In the genomic region with DNA sequence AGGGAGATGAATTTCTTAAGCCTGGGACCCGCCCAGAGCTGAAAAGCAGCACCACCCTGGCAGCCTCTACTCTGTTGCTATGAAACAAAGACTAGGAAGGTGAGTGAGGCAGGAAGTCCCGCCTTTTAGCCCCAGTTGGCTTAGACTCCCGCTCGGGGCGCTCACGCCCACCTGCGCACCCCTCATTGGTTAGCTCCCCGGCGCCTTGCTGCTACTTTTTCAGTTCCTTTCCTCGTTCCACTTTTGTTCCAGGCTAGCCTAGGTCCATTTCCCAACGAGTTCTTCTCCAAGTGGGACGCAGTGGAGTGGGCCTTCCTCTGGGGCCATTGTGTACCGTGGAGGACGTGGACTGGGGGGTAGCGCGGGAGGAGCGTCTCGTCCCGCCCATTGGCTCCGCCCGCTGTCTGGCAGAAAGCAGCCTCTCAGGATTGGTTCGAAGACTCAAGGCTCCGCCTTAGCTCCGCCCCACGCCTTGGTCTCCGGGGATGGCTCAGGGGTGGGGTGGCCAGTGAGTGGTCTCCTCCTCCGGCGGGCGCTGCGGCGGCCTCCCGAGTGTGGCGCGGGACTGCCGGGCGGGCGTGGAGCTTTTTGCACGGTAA, we compare ENCODE assay signal across 1 mouse cellular context.
TF ChIP-seq lines count a peak whose summit lies in the region.

A gene (plus strand): TSS at position 135 of the 599 bp plus-strand sequence.

TF ChIP-seq in MEL, 35 proteins besides CTCF, POLR2A, EP300 and RAD21 (continued from another document):
- no peak for TF ChIP-seq POLR2AphosphoS5 (IDR thresholded peaks at IDR 0.05; ENCODE audit: borderline replicate concordance, low read depth, low read length)
- TF ChIP-seq MAFK (IDR thresholded peaks at IDR 0.05; ENCODE audit: borderline replicate concordance, low read depth, low read length): no peak
- peak; percentile 48; the same call in 1 of the 2 replicates for TF ChIP-seq MXI1 (IDR thresholded peaks at IDR 0.05; ENCODE audit: low read depth, low read length)
- TF ChIP-seq TCF12 (IDR thresholded peaks at IDR 0.05; ENCODE audit: low read depth, low read length): 0 out of 2 replicates have a peak, but pooled peaks have one; percentile 23
- no peak for TF ChIP-seq MYB (IDR thresholded peaks at IDR 0.05; ENCODE audit: low read depth, low read length)
